Mouse (Mus musculus): ENCODE measurements around the gene Map3k21.
A peak's percentile ranks its signal among the peaks of the same experiment; 100 is the strongest.

Gene Map3k21

DNA sequence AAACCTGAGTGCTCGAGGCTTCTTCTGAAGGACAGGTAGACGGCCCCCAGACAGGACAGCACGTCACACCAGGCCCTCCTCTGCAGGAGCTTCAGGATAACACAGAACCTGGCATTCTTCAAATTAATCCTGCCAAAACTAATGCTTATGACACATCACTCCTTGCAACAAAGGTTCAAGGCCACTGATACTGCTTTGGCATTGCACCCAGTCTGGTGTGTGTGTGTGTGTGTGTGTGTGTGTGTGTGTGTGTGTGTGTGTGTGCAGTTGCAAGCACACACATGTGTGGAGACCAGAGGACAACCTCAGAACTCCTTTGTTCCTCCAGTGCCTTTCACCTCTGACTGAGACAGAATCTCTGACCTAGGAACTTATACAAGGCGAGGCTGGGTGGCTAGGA lies 3.0 kb downstream of the Map3k21 start:
- DNase-seq (ENCODE audit: inconsistent age in 2 of 2, low spot score in 1 of 2): peak; percentile 34 to 82

DNA sequence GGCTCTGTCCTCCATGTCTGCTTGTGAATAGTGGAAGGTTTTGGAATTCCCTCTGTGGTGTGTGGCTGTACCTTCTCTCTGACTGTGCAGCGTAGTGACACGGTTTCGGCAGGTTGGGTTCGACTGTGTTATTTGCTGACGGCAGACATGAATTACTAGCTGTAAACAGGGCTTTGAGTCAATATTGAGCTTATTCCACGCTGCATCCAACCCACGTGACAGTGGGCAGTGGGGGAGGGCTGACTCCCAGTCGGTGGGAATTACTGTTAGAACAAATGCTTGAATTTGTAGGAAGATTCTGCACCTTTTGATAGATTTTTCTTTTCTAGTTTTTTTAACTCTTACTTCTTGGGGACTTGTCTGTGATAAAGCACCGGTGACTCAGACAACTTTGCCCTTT lies 4.1 kb downstream of the Map3k21 start:
- DNase-seq (ENCODE audit: inconsistent age in 2 of 2, low spot score in 1 of 2): peak; percentile 22 to 64

DNA sequence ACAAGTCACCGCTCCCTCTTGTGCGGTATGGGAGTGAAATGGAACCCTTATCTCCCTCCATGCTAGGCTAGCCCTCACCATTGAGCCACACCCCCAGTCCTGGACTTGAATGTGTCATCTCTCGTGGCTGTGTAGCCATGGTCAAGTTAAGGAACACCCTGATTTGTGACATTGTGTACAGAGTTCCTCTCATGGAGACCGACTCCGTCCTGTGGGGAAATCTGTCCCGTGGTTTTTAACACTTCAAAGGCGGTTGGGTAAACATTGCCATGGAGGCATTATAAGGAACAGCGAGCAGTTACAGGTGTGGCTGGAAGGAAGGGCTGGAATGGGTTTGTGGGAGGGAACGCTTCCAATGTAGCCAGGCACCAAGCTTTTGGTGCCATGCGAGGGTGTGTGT lies 6.8 kb downstream of the Map3k21 start:
- no peak for DNase-seq (ENCODE audit: inconsistent age in 2 of 2, low spot score in 1 of 2)

DNA sequence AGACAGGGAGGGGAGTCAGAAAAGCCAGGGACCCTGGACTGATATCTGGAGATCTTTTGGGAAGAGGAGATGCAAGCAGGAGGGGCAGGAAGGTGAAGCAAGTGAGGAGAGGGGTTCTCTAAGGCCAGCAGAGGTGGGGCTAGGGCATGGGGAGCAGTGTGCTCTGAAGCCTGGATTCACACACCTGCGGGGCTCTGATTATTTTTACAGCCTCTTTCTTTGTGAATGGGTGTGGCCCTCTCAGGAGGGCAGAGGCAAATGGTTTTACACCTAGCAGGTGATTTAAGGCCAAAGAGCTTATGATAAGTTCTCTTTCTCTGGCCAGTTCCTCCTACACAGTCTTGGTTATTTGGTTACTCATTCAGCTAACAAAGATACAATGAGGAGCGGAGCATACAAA lies 8.5 kb downstream of the Map3k21 start:
- no peak for DNase-seq (ENCODE audit: inconsistent age in 2 of 2, low spot score in 1 of 2)

DNA sequence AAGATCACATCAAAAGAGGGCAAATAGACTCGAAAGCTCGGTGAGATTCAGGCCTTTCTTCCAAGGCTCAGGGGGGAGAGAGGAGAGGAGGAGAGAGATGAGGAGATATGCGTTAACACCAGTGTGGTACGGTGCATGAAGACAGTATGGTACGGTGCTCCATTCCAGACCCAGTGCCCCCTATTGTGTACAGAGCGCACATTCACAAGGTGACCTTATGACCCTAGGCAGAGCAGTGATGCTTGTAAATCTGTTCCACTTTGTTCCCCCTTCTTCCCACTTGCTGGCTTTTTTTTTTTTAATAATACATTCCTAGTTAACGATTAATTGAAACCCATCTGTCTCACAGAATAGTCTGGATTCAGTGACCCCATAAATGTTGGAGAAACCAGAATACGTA lies 9.3 kb downstream of the Map3k21 start:
- no peak for DNase-seq (ENCODE audit: inconsistent age in 2 of 2, low spot score in 1 of 2)

DNA sequence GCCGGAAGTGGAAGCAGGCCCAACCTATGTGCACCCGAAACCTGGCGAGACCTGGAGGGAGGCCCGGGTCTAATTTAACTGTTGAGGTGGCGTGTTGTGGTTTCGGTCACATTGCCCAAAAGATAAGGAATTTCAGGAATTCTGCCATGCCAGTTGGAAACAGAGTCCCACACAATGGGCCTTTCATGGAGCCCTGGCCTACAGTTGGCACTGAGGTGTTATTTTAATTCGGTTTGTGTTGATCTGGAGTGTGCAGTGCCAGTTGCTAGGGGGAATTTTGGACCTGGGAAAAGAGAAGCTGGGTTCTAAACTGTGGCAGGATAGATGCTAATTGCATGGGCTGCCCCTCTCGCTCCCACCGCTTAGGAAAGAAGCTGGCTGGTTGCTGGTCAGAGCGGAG lies 10.0 kb downstream of the Map3k21 start:
- no peak for DNase-seq (ENCODE audit: inconsistent age in 2 of 2, low spot score in 1 of 2)

DNA sequence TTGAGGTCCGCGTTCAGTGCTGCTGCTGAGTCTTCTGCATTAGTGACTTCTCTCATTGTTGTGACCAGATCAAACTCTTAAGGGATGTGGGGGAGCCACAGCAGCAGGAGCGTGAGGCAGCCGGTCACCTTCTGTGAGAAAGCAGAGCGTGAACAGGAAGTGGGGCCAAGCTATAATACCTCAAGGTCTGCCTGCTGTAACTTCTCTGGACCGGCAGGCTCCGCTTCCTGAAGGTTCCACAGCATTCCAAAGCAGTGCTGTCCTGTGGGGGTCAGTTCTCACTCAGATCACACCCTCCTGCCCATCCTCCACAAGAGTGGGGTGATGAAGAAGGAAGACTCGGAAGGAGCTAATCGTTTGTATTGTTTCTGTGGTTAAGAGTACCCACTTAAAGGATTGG lies 10.5 kb downstream of the Map3k21 start:
- no peak for DNase-seq (ENCODE audit: inconsistent age in 2 of 2, low spot score in 1 of 2)

DNA sequence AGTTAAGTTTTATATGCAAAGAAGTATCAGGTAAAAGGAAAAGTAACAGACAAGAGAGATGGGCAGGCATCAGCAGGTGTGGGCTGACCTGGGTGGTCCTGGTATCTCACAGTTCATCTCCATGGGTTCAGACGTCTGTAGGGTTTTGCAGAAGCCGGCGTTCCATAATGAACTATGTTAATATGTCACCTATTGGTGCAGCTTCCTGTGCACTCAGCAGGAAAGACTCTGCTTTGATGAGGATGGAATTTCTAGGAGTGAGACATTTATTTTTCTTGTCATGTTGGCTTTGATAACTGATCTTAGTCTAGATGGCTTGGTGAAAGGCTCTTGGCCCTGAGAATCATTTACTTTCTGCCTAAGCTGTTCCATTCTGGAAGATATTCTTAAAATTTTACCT lies 12.1 kb downstream of the Map3k21 start:
- DNase-seq (ENCODE audit: inconsistent age in 2 of 2, low spot score in 1 of 2): no peak

DNA sequence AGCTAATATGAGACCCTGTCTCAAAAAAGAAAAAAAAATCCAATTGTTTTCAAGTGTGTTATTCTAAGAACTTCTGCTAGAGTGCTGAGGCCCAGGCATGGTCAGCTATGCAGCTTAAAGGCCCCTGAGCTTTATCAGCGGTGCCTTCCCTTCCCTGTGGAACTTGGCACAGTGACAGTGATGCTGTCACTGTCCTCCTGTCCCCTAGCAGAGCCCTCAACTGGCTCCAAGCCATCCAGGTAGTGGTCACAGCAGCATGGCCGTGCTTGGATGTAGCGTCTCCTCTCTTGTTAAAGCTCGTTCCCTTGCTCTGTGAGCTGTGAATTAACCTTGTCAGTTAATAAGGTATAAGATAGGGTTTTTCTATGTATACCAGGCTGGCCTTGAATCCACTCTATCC lies 16.4 kb downstream of the Map3k21 start:
- DNase-seq (ENCODE audit: inconsistent age in 2 of 2, low spot score in 1 of 2): no peak

DNA sequence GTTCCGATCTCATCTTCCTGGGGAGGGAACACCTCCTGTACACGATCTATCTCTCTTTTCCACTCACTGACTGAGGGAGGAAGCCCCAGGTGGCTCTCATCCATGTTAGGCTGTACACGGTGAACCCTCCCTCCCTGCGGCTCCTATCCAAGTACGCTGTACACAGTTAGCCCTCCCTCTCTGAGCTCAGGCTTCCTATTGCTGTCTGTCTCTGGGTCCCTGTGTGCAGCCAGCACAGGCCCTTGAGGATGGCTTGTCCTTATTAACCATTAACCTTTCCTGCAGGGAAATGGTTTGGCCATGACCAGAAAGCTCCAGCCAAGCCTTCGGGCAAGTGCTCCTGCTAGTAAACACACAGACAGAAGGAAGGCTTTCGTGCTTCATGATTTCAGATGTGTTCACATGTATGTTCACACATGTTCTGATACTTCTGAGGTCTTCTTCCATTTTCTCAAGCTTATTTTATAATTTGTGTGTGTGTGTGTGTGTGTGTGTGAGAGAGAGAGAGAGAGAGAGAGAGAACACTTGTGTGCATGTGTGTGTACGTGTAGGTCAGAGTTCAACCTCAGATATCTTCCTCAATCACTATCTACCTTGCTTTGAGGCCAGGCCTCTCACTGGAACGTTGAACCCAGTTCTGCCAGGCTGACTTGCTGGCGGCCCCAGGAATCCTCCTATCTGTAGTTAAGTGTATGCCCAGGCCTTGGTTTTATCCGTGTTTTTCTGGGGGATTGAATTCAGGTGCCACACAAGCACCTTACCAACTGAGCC lies 20.2 kb downstream of the Map3k21 start:
- no peak for DNase-seq (ENCODE audit: inconsistent age in 2 of 2, low spot score in 1 of 2)

DNA sequence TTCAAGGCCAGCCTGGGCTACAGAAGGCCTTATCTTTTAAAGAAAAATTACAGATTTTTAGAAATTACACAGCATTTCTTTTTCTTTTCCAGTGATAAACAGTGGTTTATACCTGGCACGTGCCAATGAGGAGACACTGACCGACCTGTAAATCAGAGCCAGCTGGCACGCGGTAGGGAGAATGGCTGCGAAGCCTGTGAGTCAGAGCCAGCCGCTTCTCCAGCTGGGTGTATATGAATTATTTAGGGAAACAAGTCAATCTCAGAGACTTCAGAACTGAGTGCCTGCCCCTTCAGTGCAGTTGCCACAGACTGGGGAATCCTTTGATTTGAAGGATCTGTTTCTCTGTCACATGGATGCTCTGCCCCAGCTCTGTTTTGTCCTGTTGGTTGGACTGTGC lies 21.6 kb downstream of the Map3k21 start:
- DNase-seq (ENCODE audit: inconsistent age in 2 of 2, low spot score in 1 of 2): no peak

DNA sequence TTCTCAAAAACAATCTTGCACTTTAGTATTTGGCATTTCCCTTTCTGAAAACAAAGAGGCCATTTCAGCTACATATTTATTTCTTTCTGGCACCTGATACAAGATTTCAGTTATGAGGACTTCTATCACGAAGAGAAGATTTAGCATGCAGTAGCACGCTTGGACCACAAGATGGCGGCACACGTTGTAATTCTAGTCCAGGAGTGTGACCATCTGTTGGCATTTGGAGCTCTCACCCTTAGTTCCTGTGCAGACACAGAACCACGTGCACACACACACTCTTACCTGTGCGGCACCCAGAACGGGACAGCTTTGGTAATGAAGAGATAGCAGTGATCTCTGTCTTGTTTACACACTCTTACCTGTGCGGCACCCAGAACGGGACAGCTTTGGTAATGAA lies 25.4 kb downstream of the Map3k21 start:
- DNase-seq (ENCODE audit: inconsistent age in 2 of 2, low spot score in 1 of 2): peak; percentile 34 to 81

DNA sequence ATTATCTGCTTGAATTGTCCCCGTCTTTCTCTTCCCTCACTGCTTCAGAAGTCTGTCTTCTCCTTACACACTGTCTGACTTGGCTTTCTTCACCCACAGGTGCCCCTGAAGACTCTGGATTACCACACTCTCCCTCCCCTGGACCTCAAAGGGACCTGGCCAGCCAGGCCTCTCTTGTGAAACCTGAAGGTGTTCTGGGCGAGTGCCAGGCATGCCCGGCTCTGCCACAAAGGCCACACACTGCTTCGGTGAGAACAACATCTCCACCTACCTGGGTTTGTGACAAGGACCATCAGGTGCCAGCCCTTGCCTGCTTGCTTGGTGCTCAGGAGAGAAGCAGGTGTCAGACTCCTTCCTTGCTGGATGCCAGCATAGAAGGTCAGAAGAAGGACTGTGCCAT lies 34.3 kb downstream of the Map3k21 start:
- no peak for DNase-seq (ENCODE audit: inconsistent age in 2 of 2, low spot score in 1 of 2)

DNA sequence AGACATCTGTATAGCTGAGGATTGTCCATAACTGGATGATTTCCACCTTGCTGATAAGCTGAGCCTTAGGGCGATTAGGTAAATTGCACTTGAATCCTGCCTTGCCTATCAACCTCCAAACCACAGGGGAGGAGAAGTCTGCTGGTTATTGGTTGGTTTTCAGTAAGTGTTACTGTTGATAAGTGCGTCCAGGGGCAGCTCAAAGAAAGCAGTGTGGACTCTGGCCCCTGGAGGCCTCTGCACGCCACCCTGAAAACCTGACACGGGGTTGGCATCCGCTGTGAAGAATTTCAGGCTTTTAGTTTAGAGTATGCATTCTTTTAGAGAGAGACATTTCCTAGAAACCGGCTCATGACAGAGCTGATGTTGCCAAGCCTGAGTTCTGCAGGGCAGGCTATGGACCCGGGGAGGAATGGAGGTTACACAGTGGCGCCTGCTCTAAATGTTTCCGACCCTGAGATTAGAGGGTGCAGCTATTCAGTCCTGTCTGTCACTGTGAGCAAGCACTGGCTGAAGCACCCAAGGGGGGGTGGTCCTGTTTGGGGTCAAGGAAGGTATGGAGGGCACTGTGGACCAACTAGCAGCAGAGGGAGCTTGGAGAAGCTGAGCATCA lies 38.6 kb downstream of the Map3k21 start:
- no peak for DNase-seq (ENCODE audit: inconsistent age in 2 of 2, low spot score in 1 of 2)

DNA sequence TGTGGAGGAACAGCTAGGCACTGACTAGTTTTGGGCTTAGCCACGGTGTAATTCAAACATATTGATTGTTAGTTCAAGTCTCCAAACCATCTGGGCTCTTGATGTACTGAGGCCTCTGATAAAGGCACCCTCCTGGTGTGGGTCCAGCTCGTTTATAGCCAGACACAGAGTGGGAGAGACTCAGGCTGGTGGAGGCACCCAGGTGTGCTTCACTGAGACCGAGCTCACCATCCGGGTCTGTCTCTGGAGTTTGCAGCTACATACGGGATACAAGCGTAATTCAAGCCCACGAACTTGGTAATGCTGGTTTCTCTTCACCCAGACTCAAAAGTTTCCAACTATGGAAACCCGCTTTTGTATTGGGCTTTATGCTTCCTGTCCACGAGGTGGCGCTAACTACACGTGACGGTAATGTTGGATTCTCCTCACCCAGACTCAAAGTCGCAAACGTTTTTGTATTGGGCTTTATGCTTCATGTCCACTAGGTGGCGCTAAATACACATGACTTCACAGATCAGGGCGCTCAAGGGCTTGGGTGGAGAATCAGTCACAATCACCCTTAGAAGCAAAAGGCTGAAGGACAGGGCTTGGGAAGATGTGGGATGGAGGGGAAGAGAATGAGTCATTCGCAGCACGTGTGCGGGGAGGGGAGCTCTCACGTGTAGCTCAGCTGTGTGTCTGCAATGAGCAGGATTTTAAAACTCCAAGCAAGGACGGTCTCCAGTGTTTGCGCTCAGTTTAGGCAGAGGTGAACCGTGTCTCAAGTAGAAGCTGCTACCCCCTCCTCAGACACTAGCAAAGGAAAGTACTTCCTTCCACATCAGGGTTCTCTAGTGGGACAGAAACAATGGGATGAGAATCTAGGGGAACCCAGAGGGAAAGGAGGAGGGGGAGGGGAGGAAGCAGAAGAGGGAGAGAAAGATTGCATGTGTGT lies 40.0 kb downstream of the Map3k21 start:
- peak; percentile 85 to 95 for DNase-seq (ENCODE audit: inconsistent age in 2 of 2, low spot score in 1 of 2)

DNA sequence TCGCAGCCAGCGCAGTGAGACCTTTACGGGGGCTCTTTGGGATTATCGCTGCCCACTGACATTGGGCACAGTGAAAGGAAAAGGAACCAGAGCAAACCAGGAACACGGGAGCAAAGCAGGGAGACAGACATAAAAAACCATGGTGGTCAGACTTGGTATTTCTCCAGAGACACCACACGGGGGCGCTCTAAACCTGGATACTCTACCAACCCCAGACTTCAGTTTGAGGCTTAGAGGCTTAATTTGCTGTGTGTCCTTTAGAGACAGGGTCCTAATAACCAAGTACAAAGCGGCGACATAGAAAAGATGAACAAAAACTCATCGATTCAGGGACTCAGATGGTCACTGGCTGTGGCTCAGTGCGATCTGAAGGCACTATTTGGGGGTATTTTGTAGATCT lies 45.4 kb downstream of the Map3k21 start:
- peak; percentile 51 to 66 for DNase-seq (ENCODE audit: inconsistent age in 2 of 2, low spot score in 1 of 2)

DNA sequence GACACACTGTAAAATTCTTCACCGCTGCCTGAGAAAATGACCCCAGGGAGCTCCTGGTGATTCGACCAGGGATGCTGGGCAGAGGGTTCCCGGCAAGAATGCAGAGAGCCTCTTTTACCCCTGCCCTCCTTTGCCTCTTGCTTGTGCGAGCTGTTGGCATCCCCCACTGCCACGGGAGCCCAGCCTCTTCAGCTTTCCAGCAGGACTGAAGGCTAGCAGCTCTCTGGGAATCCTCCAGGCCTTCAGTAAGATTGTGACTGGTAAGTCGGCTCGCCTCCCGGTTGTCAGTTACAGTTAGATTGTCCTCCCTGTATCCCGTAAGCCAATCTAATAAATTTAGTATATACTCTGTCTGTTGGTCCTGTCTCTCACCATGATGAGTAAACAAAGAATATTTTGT lies 46.5 kb downstream of the Map3k21 start:
- DNase-seq (ENCODE audit: inconsistent age in 2 of 2, low spot score in 1 of 2): no peak

DNA sequence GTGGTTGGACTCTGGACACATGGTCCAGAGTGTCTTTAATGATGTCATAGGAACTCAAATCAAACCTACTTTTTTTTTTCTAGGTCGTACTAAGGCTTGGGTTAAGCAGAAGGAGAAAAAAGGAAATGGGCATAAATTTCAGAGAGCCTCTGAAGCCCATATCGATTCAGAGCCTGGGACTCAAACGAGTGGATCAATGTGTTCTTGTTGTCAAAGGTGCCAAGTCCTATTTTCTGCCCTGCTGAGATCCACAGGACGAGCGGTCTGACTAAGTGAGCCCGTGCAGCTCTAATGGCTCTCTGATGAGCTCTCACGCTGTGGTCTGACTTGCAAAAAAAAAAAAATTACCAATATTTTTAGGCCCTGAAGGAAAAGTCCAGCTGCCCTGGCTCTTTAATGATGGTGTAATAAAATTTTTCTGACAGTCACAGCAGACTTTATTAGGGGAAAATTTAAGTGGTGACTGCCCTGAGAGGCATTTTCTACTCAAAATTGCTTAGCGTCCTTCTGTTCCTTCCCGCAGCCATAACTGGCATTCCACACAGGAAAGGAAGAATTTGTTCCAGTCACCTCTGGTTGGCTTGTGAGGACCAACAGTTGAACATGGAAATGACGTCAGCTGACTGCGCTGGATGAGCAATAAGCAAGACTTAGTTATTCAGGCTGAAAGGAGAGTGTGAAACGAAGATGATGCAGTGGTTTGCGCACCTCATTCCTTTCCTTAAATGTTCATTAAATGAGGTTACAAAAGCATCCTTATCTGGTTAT lies 47.2 kb downstream of the Map3k21 start:
- DNase-seq (ENCODE audit: inconsistent age in 2 of 2, low spot score in 1 of 2): no peak

DNA sequence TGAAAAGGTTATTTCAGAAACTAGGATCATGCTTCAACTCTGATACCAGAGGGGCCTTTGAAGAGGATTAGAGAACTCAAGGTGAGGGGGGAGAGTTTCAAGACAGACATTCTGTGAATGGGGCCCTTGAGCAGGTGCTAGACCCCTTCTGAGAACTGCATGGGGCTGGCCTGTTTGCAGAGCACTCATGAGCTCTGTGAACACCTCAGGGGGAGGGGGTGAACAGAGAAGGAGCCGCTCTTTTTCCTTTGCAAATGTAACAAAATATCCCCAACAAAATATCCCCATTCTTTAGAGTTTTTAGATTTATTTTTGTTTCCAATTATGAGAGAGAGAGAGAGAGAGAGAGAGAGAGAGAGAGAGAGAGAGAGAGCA lies 47.7 kb downstream of the Map3k21 start:
- no peak for DNase-seq (ENCODE audit: inconsistent age in 2 of 2, low spot score in 1 of 2)

DNA sequence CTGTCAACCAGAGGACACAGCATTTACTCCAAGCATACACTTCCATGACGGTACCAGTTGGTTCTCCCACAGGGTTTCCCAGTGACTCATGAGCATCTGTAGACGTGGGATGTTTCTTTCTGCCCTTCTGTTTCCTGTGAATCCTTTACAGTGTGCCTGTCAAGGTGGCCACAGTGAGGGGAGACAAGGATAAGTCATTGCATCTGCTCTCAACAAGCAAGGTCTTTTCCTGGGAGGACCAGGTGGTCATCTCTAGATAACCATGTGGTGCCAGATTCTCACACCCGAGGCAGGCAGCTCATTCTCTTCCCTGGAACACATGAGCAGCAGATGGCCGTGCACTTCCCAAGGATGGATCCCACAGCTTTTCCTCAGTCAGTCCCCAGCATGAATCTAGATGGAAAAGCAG lies 49.1 kb downstream of the Map3k21 start:
- no peak for DNase-seq (ENCODE audit: inconsistent age in 2 of 2, low spot score in 1 of 2)

DNA sequence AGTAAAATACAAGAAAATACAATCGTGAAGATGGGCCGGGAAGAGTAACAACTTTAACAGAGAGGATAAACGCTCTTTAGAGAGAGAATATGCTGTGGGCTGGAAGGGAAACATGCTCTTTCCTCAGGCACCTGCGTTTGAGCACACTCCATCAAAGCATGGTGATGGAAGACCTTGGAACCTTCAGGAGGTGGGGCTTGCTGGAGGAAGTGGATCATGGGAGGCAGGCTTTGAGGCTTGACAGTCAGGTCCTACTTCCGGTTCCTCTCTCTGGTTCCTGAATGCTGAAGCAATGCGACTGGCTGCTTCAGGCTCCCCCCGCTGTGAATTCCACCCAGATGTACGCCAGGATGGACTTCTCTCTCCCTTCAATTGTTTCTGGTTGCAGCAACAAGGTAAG lies 49.8 kb downstream of the Map3k21 start:
- DNase-seq (ENCODE audit: inconsistent age in 2 of 2, low spot score in 1 of 2): no peak
